Mouse (Mus musculus) ES-Bruce4 (cell line): ENCODE data around the gene Klhdc4. TPM values are rescaled to one million over a fixed set of nuclear protein-coding genes. Genes with fewer than 3 reads are reported as not detected.

Source experiments
- H3K27ac ChIP-seq: 2 replicates; pipeline ENCODE4 v1.5.1; 2012; ENCODE audit warnings: low read length, inconsistent platforms; ENCODE audit not compliant: insufficient read depth
- H3K27me3 ChIP-seq: 2 replicates; pipeline ENCODE4 v1.6.1; 2012; ENCODE audit warnings: mild to moderate bottlenecking, low read length, inconsistent platforms; ENCODE audit not compliant: control insufficient read depth, poor library complexity, insufficient read depth, severe bottlenecking
- H3K36me3 ChIP-seq: 2 replicates; pipeline ENCODE4 v1.6.1; 2012; ENCODE audit warnings: inconsistent platforms, mild to moderate bottlenecking, low read length, moderate library complexity; ENCODE audit not compliant: control insufficient read depth, poor library complexity, insufficient read depth, severe bottlenecking
- H3K4me1 ChIP-seq: one replicate; pipeline ENCODE4 v1.8.1; 2011; ENCODE audit warnings: low read length; ENCODE audit not compliant: control insufficient read depth, insufficient read depth
- H3K4me3 ChIP-seq: 2 replicates; pipeline ENCODE4 v1.5.1; 2011; ENCODE audit warnings: low read depth, mild to moderate bottlenecking, low read length
- H3K9ac ChIP-seq: 2 replicates; pipeline ENCODE4 v1.6.1; 2012; ENCODE audit warnings: low read depth, mild to moderate bottlenecking, inconsistent platforms; ENCODE audit not compliant: poor library complexity, severe bottlenecking
- H3K9me3 ChIP-seq: replicated peaks from 2 replicates; pipeline ENCODE4 v1.6.1; 2012; ENCODE audit warnings: mild to moderate bottlenecking, low read length, inconsistent platforms; ENCODE audit not compliant: control insufficient read depth, poor library complexity, insufficient read depth, severe bottlenecking
- CTCF ChIP-seq: IDR thresholded peaks from one replicate; pipeline ENCODE4 v1.8.1; 2011; ENCODE audit warnings: low read depth, low read length
- EP300 ChIP-seq: IDR thresholded peaks from 2 replicates; pipeline ENCODE4 v1.6.1; 2011; ENCODE audit warnings: low read depth, low read length; ENCODE audit not compliant: insufficient read depth
- POLR2A ChIP-seq: IDR thresholded peaks from one replicate; pipeline ENCODE4 v1.8.1; 2011; ENCODE audit warnings: low read length; ENCODE audit not compliant: insufficient read depth
- polyA plus RNA-seq: library from polyadenylated mRNA; stranded (reverse); fragments of >200 nt; gene quantifications from 2 replicates; pipeline ENCODE4 v1.2.4, GENCODE M21; 2011; ENCODE audit warnings: low read depth; ENCODE audit not compliant: missing spikeins, insufficient read depth, insufficient read length

The Klhdc4 gene
- 34.6 and 42.1 TPM in 2 replicates for polyA plus RNA-seq

DNA sequence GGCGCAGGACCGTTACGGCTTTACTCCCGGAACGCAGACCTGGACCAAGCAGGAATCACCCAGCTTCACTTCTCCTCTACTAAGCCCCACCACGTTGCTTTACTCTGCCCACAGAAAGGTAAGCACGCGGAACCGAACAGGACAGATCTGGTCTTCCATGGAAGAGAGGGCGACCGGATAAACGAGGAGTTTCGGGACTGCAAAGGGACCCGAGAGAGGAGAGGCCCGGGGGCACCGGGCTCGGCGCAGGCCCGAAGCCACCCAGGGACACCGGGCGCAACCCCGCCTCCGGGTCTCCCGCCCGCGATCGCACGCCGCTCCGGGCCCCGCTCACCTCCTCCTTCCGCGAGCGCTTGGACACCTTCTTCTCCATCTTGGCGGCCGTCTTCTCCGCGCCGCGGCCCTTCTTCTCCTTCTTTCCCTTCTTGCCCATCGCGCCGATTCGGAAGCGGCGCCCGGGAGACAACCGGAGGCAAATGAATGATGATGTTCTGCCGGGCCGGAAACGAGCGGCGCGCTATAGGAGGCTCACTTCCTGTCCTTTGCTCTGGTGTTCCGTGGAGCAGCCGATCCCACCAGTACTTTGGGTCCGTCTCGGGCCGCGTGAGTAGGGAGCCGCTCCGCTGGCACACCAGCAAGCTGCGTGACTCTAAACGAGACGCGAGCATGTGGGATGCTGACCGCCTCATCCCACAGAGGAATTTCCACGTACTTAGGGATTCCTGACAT, at the start of gene Klhdc4:
Gene Klhdc4, minus strand, starts transcription at position 522 of the 729 bp plus-strand sequence.
- Histone ChIP-seq H3K36me3 (no peaks in the 10 kb centered on the region), H3K27ac (peak within 1 kb of the TSS; percentile 59), H3K4me1 (no peaks in the 10 kb centered on the region), H3K4me3 (peak within 1 kb of the TSS; percentile 96), H3K9me3 (no peaks in the 10 kb centered on the region), H3K9ac (peak within 1 kb of the TSS; percentile 83), H3K27me3 (no peaks in the 10 kb centered on the region)
- TF ChIP-seq POLR2A: no peak
- TF ChIP-seq EP300: peak; percentile 57

DNA sequence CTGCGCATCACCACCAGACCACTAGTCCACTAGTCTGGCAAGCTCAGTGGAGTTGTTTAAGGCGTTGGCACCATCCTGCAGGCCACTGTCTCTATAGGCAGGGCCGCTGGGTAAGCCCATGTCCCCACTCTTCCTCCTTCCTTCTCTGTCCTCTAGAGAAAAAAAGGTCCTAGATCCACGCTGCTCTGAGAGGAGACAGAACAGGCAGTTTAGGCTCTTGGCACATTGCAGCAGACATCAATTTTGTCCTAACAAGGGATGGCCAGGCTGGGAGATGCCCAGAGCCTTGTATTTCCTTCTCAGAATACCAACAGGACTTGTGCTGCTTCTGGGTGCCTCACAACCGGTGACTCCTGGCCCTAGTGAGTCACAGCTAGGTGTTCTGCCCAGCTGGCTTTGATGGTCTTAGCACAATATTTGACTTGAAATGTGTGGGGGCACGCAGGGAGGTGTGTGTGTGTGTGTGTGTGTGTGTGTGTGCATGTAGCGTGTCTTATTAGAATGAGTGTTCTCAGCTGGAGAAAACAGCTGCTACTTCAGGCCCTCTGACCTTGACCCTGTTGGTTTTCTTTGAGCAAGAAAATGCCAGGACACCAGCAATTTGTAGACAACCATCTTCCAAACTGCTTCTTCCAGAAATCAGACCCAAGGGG, 48.6 kb upstream of the Klhdc4 start:
- TF ChIP-seq EP300 (no peak), CTCF (no peak), POLR2A (no peak)
- Histone ChIP-seq H3K9me3 (no peaks in the 10 kb centered on the region), H3K9ac (no peak overlapping the region), H3K4me1 (peaks cover 7% of the 10 kb centered on the region), H3K27me3 (no peaks in the 10 kb centered on the region), H3K36me3 (peaks cover 14% of the 10 kb centered on the region), H3K4me3 (no peak overlapping the region), H3K27ac (no peak overlapping the region)

DNA sequence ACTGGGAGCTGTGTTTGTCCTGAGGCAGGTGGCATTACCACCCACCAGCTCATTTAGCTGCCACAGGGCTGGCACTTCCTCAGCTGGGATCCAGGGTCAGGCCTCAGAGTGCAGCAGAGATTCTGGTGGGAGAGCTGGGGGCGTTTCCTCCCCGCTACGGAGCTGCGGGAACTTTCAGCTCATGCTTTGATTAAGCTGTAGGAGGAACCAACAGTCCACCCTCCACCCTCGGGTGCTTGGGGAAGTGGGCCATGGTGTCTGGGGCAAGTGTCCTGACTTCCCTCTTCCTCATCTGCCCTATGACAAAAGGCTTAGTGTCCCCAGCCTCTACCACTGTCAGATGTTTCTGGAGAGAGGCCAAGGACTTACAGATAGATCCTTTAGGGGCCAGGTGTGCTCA, 47.8 kb upstream of the Klhdc4 start:
- TF ChIP-seq CTCF (no peak), EP300 (no peak), POLR2A (no peak)
- Histone ChIP-seq H3K9me3 (no peaks in the 10 kb centered on the region), H3K4me3 (no peak overlapping the region), H3K27me3 (no peaks in the 10 kb centered on the region), H3K9ac (no peak overlapping the region), H3K4me1 (peaks cover 7% of the 10 kb centered on the region), H3K27ac (no peak overlapping the region), H3K36me3 (peaks cover 7% of the 10 kb centered on the region)

DNA sequence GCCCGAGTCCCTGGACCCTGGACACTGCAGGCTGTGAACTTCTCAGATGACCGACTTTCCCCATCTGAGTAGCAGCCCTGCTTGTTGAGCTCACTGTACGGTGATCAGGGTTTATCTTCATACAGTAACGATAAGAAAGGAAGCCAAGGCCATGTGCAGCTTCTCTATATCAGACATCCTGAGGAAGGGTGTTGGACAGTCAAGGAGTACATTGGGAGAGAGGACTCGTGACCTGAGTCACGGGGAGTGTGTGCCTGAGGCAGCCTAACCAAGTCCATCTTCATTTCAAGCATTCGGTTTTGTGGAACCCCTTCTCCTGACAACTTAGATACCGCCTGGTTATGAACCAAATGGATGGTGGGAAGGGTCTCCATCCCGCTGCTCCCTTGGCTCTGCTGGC, 46.1 kb upstream of the Klhdc4 start:
- no peak overlapping the region for H3K9ac ChIP-seq
- peaks cover under 1% of the 10 kb centered on the region for H3K4me1 ChIP-seq
- H3K27me3 ChIP-seq: no peaks in the 10 kb centered on the region
- no peak overlapping the region for H3K4me3 ChIP-seq
- H3K36me3 ChIP-seq: no peaks in the 10 kb centered on the region
- TF ChIP-seq POLR2A: no peak
- TF ChIP-seq EP300: no peak
- no peak for TF ChIP-seq CTCF
- H3K9me3 ChIP-seq: no peaks in the 10 kb centered on the region
- H3K27ac ChIP-seq: no peak overlapping the region

DNA sequence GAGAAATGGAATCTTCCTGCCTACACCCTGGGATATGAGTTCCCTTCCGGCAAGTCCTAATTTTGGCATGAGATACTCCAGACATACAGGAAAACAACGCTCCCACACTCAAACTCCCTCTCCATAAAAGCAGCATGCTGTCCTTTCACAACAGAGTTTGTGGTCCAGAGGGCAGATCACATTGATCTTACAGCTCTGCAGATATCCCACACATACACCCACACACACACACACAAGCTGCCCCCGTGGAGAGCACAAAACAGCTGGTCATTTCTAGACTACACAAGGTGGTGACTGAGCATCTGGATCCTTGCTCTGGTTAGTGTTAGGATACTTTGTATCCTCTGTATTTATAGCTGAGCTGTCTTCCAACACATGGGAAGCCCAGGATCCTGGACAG, 45.7 kb upstream of the Klhdc4 start:
- Histone ChIP-seq H3K36me3 (no peaks in the 10 kb centered on the region), H3K27me3 (no peaks in the 10 kb centered on the region), H3K9ac (peak overlapping the region; percentile 24; the same call in 1 of the 2 replicates), H3K4me3 (no peak overlapping the region), H3K9me3 (no peaks in the 10 kb centered on the region), H3K4me1 (no peaks in the 10 kb centered on the region), H3K27ac (no peak overlapping the region)
- no peak for TF ChIP-seq POLR2A

DNA sequence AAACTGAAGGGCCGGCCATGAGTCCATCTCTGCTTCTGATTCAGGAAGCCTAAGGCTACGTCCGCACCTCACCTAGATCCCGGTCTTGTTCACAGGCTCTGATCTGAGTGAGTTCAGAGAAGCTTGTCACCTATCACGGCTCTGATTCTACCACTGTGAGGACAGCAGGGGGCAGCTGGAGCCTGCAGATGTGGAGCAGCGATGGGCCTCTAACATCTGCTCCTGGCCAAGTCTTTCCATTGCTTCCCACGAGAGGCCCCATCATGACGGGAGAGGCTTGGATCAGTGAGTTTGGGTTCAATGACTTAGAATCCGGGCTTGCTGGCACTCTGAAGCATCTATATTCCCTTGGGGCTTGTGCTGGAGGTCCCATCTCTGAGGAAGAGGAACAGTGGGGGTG, 44.7 kb upstream of the Klhdc4 start:
- Histone ChIP-seq H3K4me1 (no peaks in the 10 kb centered on the region), H3K9me3 (no peaks in the 10 kb centered on the region), H3K27ac (no peak overlapping the region), H3K36me3 (no peaks in the 10 kb centered on the region), H3K4me3 (no peak overlapping the region), H3K27me3 (no peaks in the 10 kb centered on the region), H3K9ac (no peak overlapping the region)
- TF ChIP-seq CTCF: peak; percentile 74
- TF ChIP-seq EP300: 0 out of 2 replicates have a peak, but pooled peaks have one; percentile 10
- no peak for TF ChIP-seq POLR2A
